Mouse (Mus musculus) R1 (cell line): ENCODE data around the gene Itgb5.

Experiments
- DNase-seq: peaks from one replicate; pipeline ENCODE4 v3.0.0-alpha.2; 2018; ENCODE audit warnings: low read depth, low spot score

Itgb5 gene

GRCm38 (mm10) chr16:33829301-33829831 is at the start of gene Itgb5:
Itgb5 (plus strand) TSS chr16:33829665.
- DNase-seq = peak; percentile 72

GRCm38 (mm10) chr16:33781789-33782728 is 47.4 kb upstream of the Itgb5 start:
- no peak for DNase-seq

- no peak for DNase-seq
Observed at GRCm38 (mm10) chr16:33782729-33783091, 46.8 kb upstream of the Itgb5 start.

GRCm38 (mm10) chr16:33784547-33784946 is 44.9 kb upstream of the Itgb5 start:
- no peak for DNase-seq

GRCm38 (mm10) chr16:33785092-33785704 is 44.3 kb upstream of the Itgb5 start:
- no peak for DNase-seq

- DNase-seq = no peak
Observed at GRCm38 (mm10) chr16:33786657-33787390, 42.6 kb upstream of the Itgb5 start.

- no peak for DNase-seq
Observed at GRCm38 (mm10) chr16:33793846-33794791, 35.3 kb upstream of the Itgb5 start, which contains the start of gene Muc13. Muc13 (plus strand) TSS chr16:33794037.

- no peak for DNase-seq
Observed at GRCm38 (mm10) chr16:33795106-33795505, 34.4 kb upstream of the Itgb5 start.

- DNase-seq = no peak
Observed at GRCm38 (mm10) chr16:33795887-33796286, 33.6 kb upstream of the Itgb5 start.

GRCm38 (mm10) chr16:33796756-33797155 is 32.7 kb upstream of the Itgb5 start:
- DNase-seq = no peak

- peak; percentile 75 for DNase-seq
Observed at GRCm38 (mm10) chr16:33797860-33798259, 31.6 kb upstream of the Itgb5 start.

- DNase-seq = peak; percentile 61
Observed at GRCm38 (mm10) chr16:33810002-33810401, 19.5 kb upstream of the Itgb5 start.

- DNase-seq = peak; percentile 78
Observed at GRCm38 (mm10) chr16:33818413-33819165, 10.9 kb upstream of the Itgb5 start.

GRCm38 (mm10) chr16:33820269-33821178 is 8.9 kb upstream of the Itgb5 start:
- DNase-seq = peak; percentile 86

- DNase-seq = no peak
Observed at GRCm38 (mm10) chr16:33824603-33825002, 4.9 kb upstream of the Itgb5 start.

GRCm38 (mm10) chr16:33828496-33828895 is 969 bp upstream of the Itgb5 start:
- DNase-seq = no peak

GRCm38 (mm10) chr16:33829842-33830511 is 512 bp downstream of the Itgb5 start:
- peak; percentile 75 for DNase-seq

GRCm38 (mm10) chr16:33830512-33831105 is 1.1 kb downstream of the Itgb5 start:
- DNase-seq = peak; percentile 58
